Mouse (Mus musculus): Measurements from ENCODE around the gene Gsdma2.
"Not testable (repeated sequence)": the region's sequence is repeated elsewhere in the genome, so short reads cannot be mapped to it uniquely, and the experiment has no call there.

Gsdma2 gene

GRCm38 (mm10) chr11:98646459-98646858 lies at the start of gene Gsdma2:
Gsdma2 (plus strand) TSS chr11:98646759.
- no peak for DNase-seq (ENCODE audit: low spot score)

- DNase-seq (ENCODE audit: low spot score), result peak; percentile 62
Observed at GRCm38 (mm10) chr11:98597363-98597762, 49.2 kb upstream of the Gsdma2 start.

- no peak for DNase-seq (ENCODE audit: low spot score)
Observed at GRCm38 (mm10) chr11:98597991-98598390, 48.6 kb upstream of the Gsdma2 start, which contains the start of gene Lrrc3c. Lrrc3c (plus strand) TSS chr11:98598291.

- no peak for DNase-seq (ENCODE audit: low spot score)
Observed at GRCm38 (mm10) chr11:98598851-98599290, 47.7 kb upstream of the Gsdma2 start.

- DNase-seq (ENCODE audit: low spot score), result no peak
Observed at GRCm38 (mm10) chr11:98599291-98599690, 47.3 kb upstream of the Gsdma2 start.

GRCm38 (mm10) chr11:98602090-98602690 lies 44.4 kb upstream of the Gsdma2 start:
- DNase-seq (ENCODE audit: low spot score), result no peak

- DNase-seq (ENCODE audit: low spot score), result no peak
Observed at GRCm38 (mm10) chr11:98603953-98604352, 42.6 kb upstream of the Gsdma2 start.

GRCm38 (mm10) chr11:98604911-98605310 lies 41.6 kb upstream of the Gsdma2 start:
- DNase-seq (ENCODE audit: low spot score), result not testable (repeated sequence)

GRCm38 (mm10) chr11:98606763-98607162 lies 39.8 kb upstream of the Gsdma2 start:
- DNase-seq (ENCODE audit: low spot score), result peak; percentile 51

- DNase-seq (ENCODE audit: low spot score), result no peak
Observed at GRCm38 (mm10) chr11:98620791-98621190, 25.8 kb upstream of the Gsdma2 start.

GRCm38 (mm10) chr11:98623981-98624380 lies 22.6 kb upstream of the Gsdma2 start:
- not testable (repeated sequence) for DNase-seq (ENCODE audit: low spot score)

GRCm38 (mm10) chr11:98624381-98624780 lies 22.2 kb upstream of the Gsdma2 start:
- DNase-seq (ENCODE audit: low spot score), result not testable (repeated sequence)

GRCm38 (mm10) chr11:98625611-98626410 lies 20.7 kb upstream of the Gsdma2 start, which contains the start of the genes Gm12355 and Gsdma3:
Gm12355 (minus strand) TSS chr11:98625661.
Gsdma3 (plus strand) TSS chr11:98626360.
- DNase-seq (ENCODE audit: low spot score), result no peak

- DNase-seq (ENCODE audit: low spot score), result no peak
Observed at GRCm38 (mm10) chr11:98628706-98629105, 17.9 kb upstream of the Gsdma2 start.

- DNase-seq (ENCODE audit: low spot score), result no peak
Observed at GRCm38 (mm10) chr11:98630646-98631045, 15.9 kb upstream of the Gsdma2 start.

GRCm38 (mm10) chr11:98635312-98635970 lies 11.1 kb upstream of the Gsdma2 start:
- DNase-seq (ENCODE audit: low spot score), result not testable (repeated sequence)

- no peak for DNase-seq (ENCODE audit: low spot score)
Observed at GRCm38 (mm10) chr11:98637501-98637900, 9.1 kb upstream of the Gsdma2 start.

GRCm38 (mm10) chr11:98640091-98640490 lies 6.5 kb upstream of the Gsdma2 start:
- DNase-seq (ENCODE audit: low spot score), result no peak

- no peak for DNase-seq (ENCODE audit: low spot score)
Observed at GRCm38 (mm10) chr11:98644757-98645156, 1.8 kb upstream of the Gsdma2 start.

GRCm38 (mm10) chr11:98645946-98646345 lies 613 bp upstream of the Gsdma2 start:
- no peak for DNase-seq (ENCODE audit: low spot score)

- DNase-seq (ENCODE audit: low spot score), result peak; percentile 35
Observed at GRCm38 (mm10) chr11:98655076-98655475, 8.5 kb downstream of the Gsdma2 start.

- peak; percentile 58 for DNase-seq (ENCODE audit: low spot score)
Observed at GRCm38 (mm10) chr11:98660517-98660916, 14.0 kb downstream of the Gsdma2 start.

- DNase-seq (ENCODE audit: low spot score), result no peak
Observed at GRCm38 (mm10) chr11:98664091-98664490, 17.5 kb downstream of the Gsdma2 start, which contains the start of gene Gsdma. Gsdma (plus strand) TSS chr11:98664351.
